Mouse (Mus musculus): ENCODE results near the gene Cgrrf1. TPM values are rescaled to one million over a fixed set of nuclear protein-coding genes. Genes with fewer than 3 reads are reported as not detected.
A peak's percentile ranks its signal among the peaks of the same experiment; 100 is the strongest.
"Not testable (repeated sequence)": the region's sequence is repeated elsewhere in the genome, so short reads cannot be mapped to it uniquely, and the experiment has no call there.

Cgrrf1 gene
- polyA plus RNA-seq, 1 experiment from 2014 or later: 19.5 TPM

- not testable (repeated sequence) for H3K9me3 ChIP-seq (ENCODE audit: control insufficient read depth, low read length); H3K27ac ChIP-seq (ENCODE audit: low read depth, low read length); H3K27me3 ChIP-seq (replicated peaks; ENCODE audit: control insufficient read depth, insufficient read depth, low read length); H3K36me3 ChIP-seq (ENCODE audit: control insufficient read depth, insufficient read depth, low read length); H3K4me2 ChIP-seq (ENCODE audit: low read length); ATAC-seq; H3K9ac ChIP-seq (ENCODE audit: low read depth, low read length); H3K4me3 ChIP-seq (ENCODE audit: low read length)
- 96% methylated on average over 5 of the region's 6 CpGs for WGBS
- H3K4me1 ChIP-seq (ENCODE audit: control insufficient read depth, insufficient read depth, low read depth, low read length): peaks cover 13% of the 10 kb centered on the region
Measured at GRCm38 (mm10) chr14:46819961-46820360, 12.0 kb upstream of the Cgrrf1 start.

GRCm38 (mm10) chr14:46821271-46821872 lies 10.6 kb upstream of the Cgrrf1 start:
- WGBS: 1% methylated on average over 11 of the region's 11 CpGs
- Histone ChIP-seq H3K27me3 (replicated peaks; ENCODE audit: control insufficient read depth, insufficient read depth, low read length) (0 out of 2 replicates have a peak, but pooled peaks cover 2% of the 10 kb centered on the region), H3K27ac (ENCODE audit: low read depth, low read length) (peak overlapping the region; percentile 80), H3K36me3 (ENCODE audit: control insufficient read depth, insufficient read depth, low read length) (no peaks in the 10 kb centered on the region), H3K4me2 (ENCODE audit: low read length) (peak overlapping the region; percentile 67), H3K4me3 (ENCODE audit: low read length) (peak overlapping the region; percentile 93), H3K9ac (ENCODE audit: low read depth, low read length) (peak overlapping the region; percentile 89), H3K4me1 (ENCODE audit: control insufficient read depth, insufficient read depth, low read depth, low read length) (peaks cover 13% of the 10 kb centered on the region), H3K9me3 (ENCODE audit: control insufficient read depth, low read length) (no peaks in the 10 kb centered on the region)
- no peak for ATAC-seq

- Histone ChIP-seq H3K27ac (ENCODE audit: low read depth, low read length) (peak within 1 kb of the TSS; percentile 80), H3K4me2 (ENCODE audit: low read length) (peak within 1 kb of the TSS; percentile 67), H3K4me1 (ENCODE audit: control insufficient read depth, insufficient read depth, low read depth, low read length) (peaks cover 13% of the 10 kb centered on the region), H3K4me3 (ENCODE audit: low read length) (peak within 1 kb of the TSS; percentile 93), H3K9me3 (ENCODE audit: control insufficient read depth, low read length) (no peaks in the 10 kb centered on the region), H3K27me3 (replicated peaks; ENCODE audit: control insufficient read depth, insufficient read depth, low read length) (0 out of 2 replicates have a peak, but pooled peaks cover 2% of the 10 kb centered on the region), H3K36me3 (ENCODE audit: control insufficient read depth, insufficient read depth, low read length) (no peaks in the 10 kb centered on the region), H3K9ac (ENCODE audit: low read depth, low read length) (peak within 1 kb of the TSS; percentile 89)
- WGBS: under 1% methylated on average over 56 of the region's 65 CpGs
- peak; percentile 98 for ATAC-seq
Measured at GRCm38 (mm10) chr14:46821873-46822716, 9.8 kb upstream of the Cgrrf1 start, which contains the start of gene Gmfb. TSS of gene Gmfb (minus strand) at chr14:46822242.

- Histone ChIP-seq H3K36me3 (ENCODE audit: control insufficient read depth, insufficient read depth, low read length) (no peaks in the 10 kb centered on the region), H3K27me3 (replicated peaks; ENCODE audit: control insufficient read depth, insufficient read depth, low read length) (0 out of 2 replicates have a peak, but pooled peaks cover 2% of the 10 kb centered on the region), H3K4me1 (ENCODE audit: control insufficient read depth, insufficient read depth, low read depth, low read length) (peaks cover 13% of the 10 kb centered on the region), H3K9ac (ENCODE audit: low read depth, low read length) (no peak overlapping the region), H3K9me3 (ENCODE audit: control insufficient read depth, low read length) (no peaks in the 10 kb centered on the region), H3K4me2 (ENCODE audit: low read length) (no peak overlapping the region), H3K4me3 (ENCODE audit: low read length) (no peak overlapping the region), H3K27ac (ENCODE audit: low read depth, low read length) (no peak overlapping the region)
- 78% methylated on average over 2 of the region's 2 CpGs for WGBS
- ATAC-seq: no peak
Measured at GRCm38 (mm10) chr14:46823996-46824395, 7.9 kb upstream of the Cgrrf1 start.

GRCm38 (mm10) chr14:46827430-46827829 lies 4.5 kb upstream of the Cgrrf1 start:
- Histone ChIP-seq H3K36me3 (ENCODE audit: control insufficient read depth, insufficient read depth, low read length) (no peaks in the 10 kb centered on the region), H3K4me1 (ENCODE audit: control insufficient read depth, insufficient read depth, low read depth, low read length) (peaks cover 4% of the 10 kb centered on the region), H3K27ac (ENCODE audit: low read depth, low read length) (no peak overlapping the region), H3K9me3 (ENCODE audit: control insufficient read depth, low read length) (no peaks in the 10 kb centered on the region), H3K27me3 (replicated peaks; ENCODE audit: control insufficient read depth, insufficient read depth, low read length) (0 out of 2 replicates have a peak, but pooled peaks cover 2% of the 10 kb centered on the region), H3K4me3 (ENCODE audit: low read length) (no peak overlapping the region), H3K9ac (ENCODE audit: low read depth, low read length) (no peak overlapping the region), H3K4me2 (ENCODE audit: low read length) (no peak overlapping the region)
- ATAC-seq: no peak
- 85% methylated on average over 1 of the region's 1 CpGs for WGBS

GRCm38 (mm10) chr14:46831295-46831694 lies 630 bp upstream of the Cgrrf1 start:
- peak overlapping the region; percentile 86 for H3K9ac ChIP-seq (ENCODE audit: low read depth, low read length)
- peaks cover 9% of the 10 kb centered on the region for H3K4me1 ChIP-seq (ENCODE audit: control insufficient read depth, insufficient read depth, low read depth, low read length)
- peak overlapping the region; percentile 95 for H3K4me2 ChIP-seq (ENCODE audit: low read length)
- ATAC-seq: no peak
- no peaks in the 10 kb centered on the region for H3K36me3 ChIP-seq (ENCODE audit: control insufficient read depth, insufficient read depth, low read length)
- no peaks in the 10 kb centered on the region for H3K9me3 ChIP-seq (ENCODE audit: control insufficient read depth, low read length)
- no peak overlapping the region for H3K27ac ChIP-seq (ENCODE audit: low read depth, low read length)
- H3K4me3 ChIP-seq (ENCODE audit: low read length): peak overlapping the region; percentile 77
- H3K27me3 ChIP-seq (replicated peaks; ENCODE audit: control insufficient read depth, insufficient read depth, low read length): no peaks in the 10 kb centered on the region
- WGBS: 6% methylated on average over 4 of the region's 4 CpGs

GRCm38 (mm10) chr14:46832354-46833272 lies 688 bp downstream of the Cgrrf1 start:
- 10% methylated on average over 39 of the region's 40 CpGs for WGBS
- H3K36me3 ChIP-seq (ENCODE audit: control insufficient read depth, insufficient read depth, low read length): no peaks in the 10 kb centered on the region
- no peak for ATAC-seq
- H3K4me1 ChIP-seq (ENCODE audit: control insufficient read depth, insufficient read depth, low read depth, low read length): peaks cover 9% of the 10 kb centered on the region
- no peaks in the 10 kb centered on the region for H3K27me3 ChIP-seq (replicated peaks; ENCODE audit: control insufficient read depth, insufficient read depth, low read length)
- peak overlapping the region; percentile 95 for H3K4me2 ChIP-seq (ENCODE audit: low read length)
- peak overlapping the region; percentile 86 for H3K9ac ChIP-seq (ENCODE audit: low read depth, low read length)
- peak overlapping the region; percentile 77 for H3K4me3 ChIP-seq (ENCODE audit: low read length)
- no peaks in the 10 kb centered on the region for H3K9me3 ChIP-seq (ENCODE audit: control insufficient read depth, low read length)
- peak overlapping the region; percentile 54 for H3K27ac ChIP-seq (ENCODE audit: low read depth, low read length)

GRCm38 (mm10) chr14:46839326-46839725 lies 7.4 kb downstream of the Cgrrf1 start:
- no peaks in the 10 kb centered on the region for H3K4me1 ChIP-seq (ENCODE audit: control insufficient read depth, insufficient read depth, low read depth, low read length)

More at GRCm38 (mm10) chr14:46839326-46839725, 7.4 kb downstream of the Cgrrf1 start:
- Histone ChIP-seq H3K36me3 (ENCODE audit: control insufficient read depth, insufficient read depth, low read length) (peaks cover 7% of the 10 kb centered on the region), H3K4me2 (ENCODE audit: low read length) (no peak overlapping the region), H3K4me3 (ENCODE audit: low read length) (no peak overlapping the region), H3K9me3 (ENCODE audit: control insufficient read depth, low read length) (no peaks in the 10 kb centered on the region), H3K27ac (ENCODE audit: low read depth, low read length) (no peak overlapping the region), H3K27me3 (replicated peaks; ENCODE audit: control insufficient read depth, insufficient read depth, low read length) (no peaks in the 10 kb centered on the region), H3K9ac (ENCODE audit: low read depth, low read length) (no peak overlapping the region)
- no peak for ATAC-seq
- WGBS: 70% methylated on average over 4 of the region's 4 CpGs
